Mouse (Mus musculus): Measurements from ENCODE around the gene C77080. TPM values are rescaled to one million over a fixed set of nuclear protein-coding genes. Genes with fewer than 3 reads are reported as not detected.

Gene C77080
- polyA plus RNA-seq, 1 experiment = 1.9 TPM

DNA sequence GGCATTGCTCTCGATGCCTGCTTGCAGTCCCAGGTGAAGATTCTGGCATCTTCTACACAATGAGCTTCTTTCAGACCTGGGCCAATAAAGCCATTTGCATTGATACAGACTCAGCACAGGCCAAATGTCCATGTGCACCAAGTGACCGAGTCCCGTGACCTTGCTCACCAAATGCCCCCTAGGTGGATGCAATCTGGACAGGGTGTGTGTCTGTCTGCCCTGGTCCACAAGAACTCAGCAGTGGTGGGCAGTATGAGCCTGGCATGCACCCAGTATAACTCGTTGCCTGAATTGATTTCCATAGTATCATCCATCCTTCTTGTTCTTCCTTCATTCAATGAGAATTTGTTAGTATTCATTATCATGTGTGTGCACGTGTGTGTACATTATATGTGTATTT lies 22.0 kb upstream of the C77080 start:
- H3K27ac ChIP-seq (ENCODE audit: control insufficient read depth, insufficient read depth, low read depth, low read length, poor library complexity) = no peak overlapping the region
- TF ChIP-seq CTCF (IDR thresholded peaks at IDR 0.05; ENCODE audit: control insufficient read depth, insufficient read depth, low read length) (no peak), POLR2A (IDR thresholded peaks at IDR 0.05; ENCODE audit: borderline replicate concordance, control insufficient read depth, low read depth, low read length) (no peak)
- H3K4me3 ChIP-seq (replicated peaks; ENCODE audit: control insufficient read depth, low read depth, low read length) = no peak overlapping the region
- H3K4me1 ChIP-seq (ENCODE audit: control insufficient read depth, insufficient read depth, low read length) = no peaks in the 10 kb centered on the region; the same call in 1 of the 2 replicates
- WGBS = 78% methylated on average over 5 of the region's 5 CpGs

DNA sequence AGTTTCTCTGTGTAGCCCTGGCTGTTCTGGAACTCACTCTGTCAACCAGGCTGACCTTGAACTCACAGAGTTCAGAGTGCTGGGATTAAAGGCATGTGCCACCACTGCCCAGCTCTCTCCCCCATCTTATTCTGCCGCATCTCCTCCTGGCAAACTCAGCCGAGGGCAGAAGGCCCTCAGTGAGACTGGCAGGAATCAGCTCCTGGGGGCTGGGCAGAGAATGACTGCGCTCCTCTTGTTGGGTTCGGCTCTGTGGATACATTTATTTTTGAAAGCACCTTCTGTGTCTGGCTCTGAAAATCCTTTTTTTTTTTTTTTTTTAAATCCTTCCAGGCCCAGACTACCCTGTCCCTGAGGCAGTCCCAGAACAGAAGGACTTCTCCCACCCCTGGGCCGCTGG lies 21.6 kb upstream of the C77080 start:
- no peak overlapping the region for H3K27ac ChIP-seq (ENCODE audit: control insufficient read depth, insufficient read depth, low read depth, low read length, poor library complexity)
- no peaks in the 10 kb centered on the region; the same call in 1 of the 2 replicates for H3K4me1 ChIP-seq (ENCODE audit: control insufficient read depth, insufficient read depth, low read length)
- WGBS = 85% methylated on average over 5 of the region's 5 CpGs
- no peak for TF ChIP-seq CTCF (IDR thresholded peaks at IDR 0.05; ENCODE audit: control insufficient read depth, insufficient read depth, low read length)
- TF ChIP-seq POLR2A (IDR thresholded peaks at IDR 0.05; ENCODE audit: borderline replicate concordance, control insufficient read depth, low read depth, low read length) = no peak
- H3K4me3 ChIP-seq (replicated peaks; ENCODE audit: control insufficient read depth, low read depth, low read length) = no peak overlapping the region

DNA sequence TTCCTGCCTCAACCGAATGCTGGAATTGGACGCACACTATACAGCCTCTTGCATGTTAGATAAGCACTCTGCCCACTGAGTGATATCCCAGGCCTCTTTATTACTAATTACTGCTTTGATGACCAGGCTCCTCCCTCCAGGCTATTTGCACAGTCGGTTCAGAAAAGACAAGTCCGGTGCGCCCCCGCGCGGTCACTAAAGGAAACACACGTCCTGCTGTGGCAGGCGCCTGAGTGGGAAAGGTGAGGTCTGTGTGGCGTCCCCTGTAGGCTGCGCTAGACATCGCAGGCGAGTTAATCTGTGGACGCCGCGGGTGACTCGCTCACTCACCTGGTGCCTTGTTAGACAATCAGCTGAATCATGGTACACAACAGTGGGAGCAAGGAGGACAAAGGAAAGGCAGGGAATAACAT lies 15.3 kb upstream of the C77080 start:
- H3K4me3 ChIP-seq (replicated peaks; ENCODE audit: control insufficient read depth, low read depth, low read length) = no peak overlapping the region
- H3K27ac ChIP-seq (ENCODE audit: control insufficient read depth, insufficient read depth, low read depth, low read length, poor library complexity) = no peak overlapping the region
- H3K4me1 ChIP-seq (ENCODE audit: control insufficient read depth, insufficient read depth, low read length) = 0 out of 2 replicates have a peak, but pooled peaks cover 1% of the 10 kb centered on the region
- WGBS = 2% methylated on average over 18 of the region's 18 CpGs
- TF ChIP-seq CTCF (IDR thresholded peaks at IDR 0.05; ENCODE audit: control insufficient read depth, insufficient read depth, low read length) (peak; percentile 98), POLR2A (IDR thresholded peaks at IDR 0.05; ENCODE audit: borderline replicate concordance, control insufficient read depth, low read depth, low read length) (peak; percentile 30; the same call in 1 of the 2 replicates)

DNA sequence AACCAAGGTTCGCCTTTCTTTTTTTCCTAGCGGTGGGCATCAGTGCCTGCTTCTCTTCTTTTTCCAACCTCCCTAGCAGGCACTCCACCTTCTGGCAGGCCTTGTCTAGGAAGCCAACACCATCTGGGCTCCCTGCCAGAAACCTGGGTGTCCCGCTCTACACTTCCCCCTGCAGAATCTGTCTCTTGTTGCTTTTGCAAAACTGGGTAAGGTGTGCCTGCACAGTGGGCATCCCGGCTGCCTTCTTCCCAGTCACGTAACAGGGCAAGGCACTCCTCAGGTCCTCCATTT lies 11.5 kb upstream of the C77080 start:
- TF ChIP-seq CTCF (IDR thresholded peaks at IDR 0.05; ENCODE audit: control insufficient read depth, insufficient read depth, low read length) (no peak), POLR2A (IDR thresholded peaks at IDR 0.05; ENCODE audit: borderline replicate concordance, control insufficient read depth, low read depth, low read length) (no peak)
- 15% methylated on average over 5 of the region's 5 CpGs for WGBS
- H3K4me1 ChIP-seq (ENCODE audit: control insufficient read depth, insufficient read depth, low read length) = 0 out of 2 replicates have a peak, but pooled peaks cover 1% of the 10 kb centered on the region
- H3K27ac ChIP-seq (ENCODE audit: control insufficient read depth, insufficient read depth, low read depth, low read length, poor library complexity) = no peak overlapping the region
- H3K4me3 ChIP-seq (replicated peaks; ENCODE audit: control insufficient read depth, low read depth, low read length) = no peak overlapping the region

GRCm38 (mm10) chr4:129271991-129272755 lies 11.0 kb upstream of the C77080 start:
- Histone ChIP-seq H3K4me3 (replicated peaks; ENCODE audit: control insufficient read depth, low read depth, low read length) (no peak overlapping the region), H3K27ac (ENCODE audit: control insufficient read depth, insufficient read depth, low read depth, low read length, poor library complexity) (no peak overlapping the region), H3K4me1 (ENCODE audit: control insufficient read depth, insufficient read depth, low read length) (0 out of 2 replicates have a peak, but pooled peaks cover 1% of the 10 kb centered on the region)
- 25% methylated on average over 15 of the region's 15 CpGs for WGBS
- TF ChIP-seq CTCF (IDR thresholded peaks at IDR 0.05; ENCODE audit: control insufficient read depth, insufficient read depth, low read length) (no peak), POLR2A (IDR thresholded peaks at IDR 0.05; ENCODE audit: borderline replicate concordance, control insufficient read depth, low read depth, low read length) (no peak)

- 0 out of 2 replicates have a peak, but pooled peaks cover 1% of the 10 kb centered on the region for H3K4me1 ChIP-seq (ENCODE audit: control insufficient read depth, insufficient read depth, low read length)
- H3K27ac ChIP-seq (ENCODE audit: control insufficient read depth, insufficient read depth, low read depth, low read length, poor library complexity) = no peak overlapping the region
- TF ChIP-seq POLR2A (IDR thresholded peaks at IDR 0.05; ENCODE audit: borderline replicate concordance, control insufficient read depth, low read depth, low read length) (no peak), CTCF (IDR thresholded peaks at IDR 0.05; ENCODE audit: control insufficient read depth, insufficient read depth, low read length) (no peak)
- H3K4me3 ChIP-seq (replicated peaks; ENCODE audit: control insufficient read depth, low read depth, low read length) = no peak overlapping the region
- 32% methylated on average over 1 of the region's 1 CpGs for WGBS
Measured at GRCm38 (mm10) chr4:129268698-129269097, 7.5 kb upstream of the C77080 start.

GRCm38 (mm10) chr4:129266821-129267220 lies 5.6 kb upstream of the C77080 start:
- 91% methylated on average over 5 of the region's 5 CpGs for WGBS
- no peak overlapping the region for H3K4me3 ChIP-seq (replicated peaks; ENCODE audit: control insufficient read depth, low read depth, low read length)
- no peak overlapping the region for H3K27ac ChIP-seq (ENCODE audit: control insufficient read depth, insufficient read depth, low read depth, low read length, poor library complexity)
- TF ChIP-seq CTCF (IDR thresholded peaks at IDR 0.05; ENCODE audit: control insufficient read depth, insufficient read depth, low read length) = no peak
- no peak for TF ChIP-seq POLR2A (IDR thresholded peaks at IDR 0.05; ENCODE audit: borderline replicate concordance, control insufficient read depth, low read depth, low read length)
- peaks cover 1% of the 10 kb centered on the region; the same call in 1 of the 2 replicates for H3K4me1 ChIP-seq (ENCODE audit: control insufficient read depth, insufficient read depth, low read length)

- Histone ChIP-seq H3K27ac (ENCODE audit: control insufficient read depth, insufficient read depth, low read depth, low read length, poor library complexity) (no peak overlapping the region), H3K4me1 (ENCODE audit: control insufficient read depth, insufficient read depth, low read length) (peaks cover 1% of the 10 kb centered on the region; the same call in 1 of the 2 replicates), H3K4me3 (replicated peaks; ENCODE audit: control insufficient read depth, low read depth, low read length) (no peak overlapping the region)
- no peak for TF ChIP-seq POLR2A (IDR thresholded peaks at IDR 0.05; ENCODE audit: borderline replicate concordance, control insufficient read depth, low read depth, low read length)
- WGBS = 83% methylated on average over 4 of the region's 4 CpGs
Measured at GRCm38 (mm10) chr4:129266191-129266590, 5.0 kb upstream of the C77080 start.
